In the genomic region with DNA sequence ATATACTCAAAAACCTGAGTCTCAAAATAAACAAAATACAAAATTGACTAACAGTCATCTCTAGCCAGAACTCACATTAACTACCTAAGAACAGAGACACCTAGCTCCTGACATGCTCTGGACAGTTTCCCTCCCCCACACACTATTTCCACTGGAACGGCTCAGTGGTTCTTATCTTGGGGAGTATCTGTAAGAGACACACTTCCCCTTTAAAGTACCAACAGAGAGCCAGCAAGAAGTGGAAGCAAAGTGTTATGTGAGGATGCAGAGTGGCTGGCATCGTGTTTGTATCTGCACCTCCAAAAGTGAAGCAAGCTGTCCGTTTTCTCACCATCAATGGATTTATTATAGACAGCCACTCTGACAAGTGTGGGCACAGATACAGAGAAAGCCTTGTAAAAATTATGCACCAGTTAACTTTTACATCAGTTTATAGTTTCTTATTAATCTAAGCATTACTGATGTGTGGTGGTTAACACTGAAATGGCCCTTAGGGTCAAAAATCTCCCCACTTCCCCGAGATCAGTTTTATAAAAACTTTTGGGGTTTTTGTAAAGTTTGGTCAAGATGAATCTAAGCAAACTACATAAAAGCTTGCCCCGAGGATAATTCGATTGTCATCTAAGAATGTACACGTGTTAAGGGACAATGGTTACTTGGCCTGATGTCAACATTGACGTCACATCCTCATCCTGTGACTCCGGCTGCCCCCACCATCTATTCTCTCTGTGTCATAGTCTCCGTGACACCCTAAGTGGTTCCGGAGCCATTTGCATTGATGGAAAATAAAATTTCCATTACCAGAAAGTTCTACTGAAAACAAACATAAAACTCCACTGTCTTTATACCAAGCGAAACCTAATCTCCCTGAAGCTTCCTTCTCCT, we compare ENCODE assay signal across 10 mouse cellular contexts. TPM values are rescaled to one million over a fixed set of nuclear protein-coding genes. Genes with fewer than 3 reads are reported as not detected.
DNase-seq lines count a peak whose midpoint lies in the region; ATAC-seq and TF ChIP-seq lines count a peak whose summit lies in the region.
"Had no signal": no experiment of that assay in that cellular context is flagged by ENCODE, and none has a peak within 500 bp of the region (broad histone marks: within the 10 kb centered on the region; RNA-seq: fewer than 3 reads in every experiment).

No protein-coding gene starts in this region.

- ATAC-seq in embryonic facial prominence, embryonic 14.5 days (ENCODE audit: low read depth): no peak
- ATAC-seq in midbrain, postnatal 0 days (ENCODE audit: low FRiP score): no peak
- ATAC-seq: midbrain, embryonic 15.5 days had no signal

- H3K27me3 ChIP-seq in embryonic facial prominence, embryonic 14.5 days (replicated peaks; ENCODE audit: control insufficient read depth, insufficient read depth, low read length): no peaks in the 10 kb centered on the region
- H3K27me3 ChIP-seq in embryonic facial prominence, embryonic 10.5 days (replicated peaks; ENCODE audit: low read depth, poor library complexity, severe bottlenecking): no peaks in the 10 kb centered on the region
- H3K27me3 ChIP-seq in megakaryocyte, embryonic 14.5 days (replicated peaks): no peaks in the 10 kb centered on the region
- no peaks in the 10 kb centered on the region for H3K27me3 ChIP-seq in midbrain, postnatal 0 days (ENCODE audit: insufficient read depth, low read length)
- H3K27me3 ChIP-seq: midbrain, embryonic 15.5 days had no signal

- DNase-seq in embryonic facial prominence, embryonic 14.5 days (ENCODE audit: low spot score): peak; percentile 8
- DNase-seq in embryonic facial prominence, embryonic 10.5 days (ENCODE audit: low spot score): no peak
- peak; percentile 40 for DNase-seq in c-Kit-positive CD71-negative TER-119-negative erythroid progenitor cells, embryonic 14.5 days (ENCODE audit: low read depth)
- peak; percentile 80 for DNase-seq in kidney, adult 9 months
- DNase-seq in midbrain, postnatal 0 days (ENCODE audit: low spot score): no peak
- DNase-seq in layer of hippocampus, adult 2 months (ENCODE audit: low spot score in 2 of 2): no peak
- no peak for DNase-seq in cerebellum, postnatal 25 days
- DNase-seq: right cerebral cortex, postnatal 14 days had no signal

- H3K9me3 ChIP-seq in embryonic facial prominence, embryonic 14.5 days (ENCODE audit: control insufficient read depth, low read length): 0 out of 2 replicates have a peak, but pooled peaks cover 2% of the 10 kb centered on the region
- H3K9me3 ChIP-seq in embryonic facial prominence, embryonic 10.5 days: no peaks in the 10 kb centered on the region; the same call in 1 of the 2 replicates
- peaks cover 9% of the 10 kb centered on the region; the same call in 1 of the 2 replicates for H3K9me3 ChIP-seq in megakaryocyte, embryonic 14.5 days
- H3K9me3 ChIP-seq in midbrain, postnatal 0 days (ENCODE audit: low read length): no peaks in the 10 kb centered on the region
- H3K9me3 ChIP-seq: midbrain, embryonic 15.5 days had no signal

- no peak overlapping the region for H3K4me3 ChIP-seq in embryonic facial prominence, embryonic 14.5 days (ENCODE audit: low read depth, low read length)
- no peak overlapping the region for H3K4me3 ChIP-seq in embryonic facial prominence, embryonic 10.5 days
- H3K4me3 ChIP-seq in megakaryocyte, embryonic 14.5 days (replicated peaks): peak overlapping the region; percentile 65
- H3K4me3 ChIP-seq in midbrain, postnatal 0 days (ENCODE audit: low read depth, low read length): no peak overlapping the region
- no peak overlapping the region for H3K4me3 ChIP-seq in layer of hippocampus, adult 2 months
- H3K4me3 ChIP-seq: midbrain, embryonic 15.5 days had no signal

- H3K4me2 ChIP-seq in embryonic facial prominence, embryonic 14.5 days (ENCODE audit: low read depth, low read length): no peak overlapping the region
- no peak overlapping the region for H3K4me2 ChIP-seq in midbrain, postnatal 0 days (ENCODE audit: low read depth, low read length, poor library complexity, severe bottlenecking)
- H3K4me2 ChIP-seq: midbrain, embryonic 15.5 days had no signal

- WGBS in embryonic facial prominence, embryonic 14.5 days: 77% methylated on average over 12 of the region's 12 CpGs
- WGBS in embryonic facial prominence, embryonic 10.5 days: 86% methylated on average over 12 of the region's 12 CpGs
- 84% methylated on average over 12 of the region's 12 CpGs for WGBS in midbrain, postnatal 0 days

- no peaks in the 10 kb centered on the region for H3K4me1 ChIP-seq in embryonic facial prominence, embryonic 14.5 days (ENCODE audit: control insufficient read depth, insufficient read depth, low read length)
- no peaks in the 10 kb centered on the region for H3K4me1 ChIP-seq in embryonic facial prominence, embryonic 10.5 days
- H3K4me1 ChIP-seq in megakaryocyte, embryonic 14.5 days: peaks cover 23% of the 10 kb centered on the region
- no peaks in the 10 kb centered on the region for H3K4me1 ChIP-seq in midbrain, postnatal 0 days (ENCODE audit: insufficient read depth, low read length)
- H3K4me1 ChIP-seq: midbrain, embryonic 15.5 days had no signal

- H3K9ac ChIP-seq in embryonic facial prominence, embryonic 14.5 days (ENCODE audit: low read depth, low read length): no peak overlapping the region
- no peak overlapping the region for H3K9ac ChIP-seq in midbrain, postnatal 0 days (replicated peaks; ENCODE audit: low read length, poor library complexity, severe bottlenecking)
- H3K9ac ChIP-seq: midbrain, embryonic 15.5 days had no signal

- TF ChIP-seq CTCF in midbrain, postnatal 0 days (IDR thresholded peaks at IDR 0.05): no peak
- no peak for TF ChIP-seq CTCF in layer of hippocampus, adult 2 months (conservative IDR thresholded peaks at IDR 0.05)

- H3K36me3 ChIP-seq in embryonic facial prominence, embryonic 14.5 days (ENCODE audit: control insufficient read depth, insufficient read depth, low read length): peaks cover 42% of the 10 kb centered on the region
- H3K36me3 ChIP-seq in embryonic facial prominence, embryonic 10.5 days (replicated peaks): peaks cover 87% of the 10 kb centered on the region
- peaks cover 84% of the 10 kb centered on the region for H3K36me3 ChIP-seq in megakaryocyte, embryonic 14.5 days (replicated peaks; ENCODE audit: low read length)
- H3K36me3 ChIP-seq in midbrain, postnatal 0 days (ENCODE audit: insufficient read depth, low read length): peaks cover 5% of the 10 kb centered on the region

- no peak overlapping the region for H3K27ac ChIP-seq in embryonic facial prominence, embryonic 14.5 days (replicated peaks; ENCODE audit: low read depth, low read length)
- no peak overlapping the region for H3K27ac ChIP-seq in embryonic facial prominence, embryonic 10.5 days (replicated peaks)
- no peak overlapping the region for H3K27ac ChIP-seq in midbrain, postnatal 0 days (ENCODE audit: low read depth, low read length)
- H3K27ac ChIP-seq in layer of hippocampus, adult 2 months: no peak overlapping the region
- H3K27ac ChIP-seq: midbrain, embryonic 15.5 days had no signal

RNA-seq across cellular contexts. Expression of gene Hdc, which starts 17.1 kb away (rescaled TPM):
- 32.0 and 67.6 TPM in 2 replicates for polyA plus RNA-seq in embryonic facial prominence, embryonic 14.5 days (2014; fragmentation: Nextera tagmentation; extraction: Ambion mirVana)
- 0.40 and 0.95 TPM in 2 replicates for polyA plus RNA-seq in embryonic facial prominence, embryonic 10.5 days (2016; fragmentation: Nextera tagmentation; extraction: Ambion mirVana)
- 2.1 and 8.8 TPM in 2 replicates for polyA plus RNA-seq in megakaryocyte, embryonic 14.5 days (2012; ENCODE audit: insufficient read depth, low replicate concordance)
- total RNA-seq in midbrain, postnatal 0 days (2014; rRNA removed): 3.2 and 5.6 TPM in 2 replicates
- 2.8 and 3.8 TPM in 2 replicates for polyA plus RNA-seq in midbrain, postnatal 0 days (2015; fragmentation: Nextera tagmentation; extraction: Ambion mirVana)
- total RNA-seq in layer of hippocampus, adult 2 months (2021): 1 to 10 TPM; 1.1 TPM

RNA-seq across cellular contexts. Expression of gene Gabpb1, which starts 40.0 kb away (rescaled TPM):
- 43.1 and 47.9 TPM in 2 replicates for polyA plus RNA-seq in embryonic facial prominence, embryonic 14.5 days (2014; fragmentation: Nextera tagmentation; extraction: Ambion mirVana)
- 80.6 and 87.3 TPM in 2 replicates for polyA plus RNA-seq in embryonic facial prominence, embryonic 10.5 days (2016; fragmentation: Nextera tagmentation; extraction: Ambion mirVana)
- polyA plus RNA-seq in megakaryocyte, embryonic 14.5 days (2012; ENCODE audit: insufficient read depth, low replicate concordance): 1.8 and 6.0 TPM in 2 replicates
- 11.5 and 25.1 TPM in 2 replicates for total RNA-seq in midbrain, postnatal 0 days (2014; rRNA removed)
- 26.0 and 26.5 TPM in 2 replicates for polyA plus RNA-seq in midbrain, postnatal 0 days (2015; fragmentation: Nextera tagmentation; extraction: Ambion mirVana)
- 10 to 100 TPM; 18.2 to 18.5 TPM for total RNA-seq in layer of hippocampus, adult 2 months (2021)

Comparison
In these comparisons a context has a peak if more than half of its experiments do, and no peak if none do; other contexts are left out.
1. DNase-seq: peak in embryonic facial prominence, embryonic 14.5 days (single experiment), c-Kit-positive CD71-negative TER-119-negative erythroid progenitor cells, embryonic 14.5 days (single experiment) and kidney, adult 9 months (single experiment); none in embryonic facial prominence, embryonic 10.5 days (single experiment), midbrain, postnatal 0 days (single experiment), layer of hippocampus, adult 2 months (0 of 2) and cerebellum, postnatal 25 days (0 of 2).